Mouse (Mus musculus) heart, postnatal 0 days (tissue): Measurements from ENCODE around the gene Arglu1.

Experiments
- CTCF ChIP-seq: IDR thresholded peaks from 2 replicates; pipeline ENCODE4 v1.5.1; 2016; ENCODE audit warnings: antibody characterized with exemption, control low read depth, low read depth
- EP300 ChIP-seq: IDR thresholded peaks from 2 replicates; pipeline ENCODE4 v1.6.1; 2016; ENCODE audit warnings: antibody characterized with exemption, low read depth

DNA sequence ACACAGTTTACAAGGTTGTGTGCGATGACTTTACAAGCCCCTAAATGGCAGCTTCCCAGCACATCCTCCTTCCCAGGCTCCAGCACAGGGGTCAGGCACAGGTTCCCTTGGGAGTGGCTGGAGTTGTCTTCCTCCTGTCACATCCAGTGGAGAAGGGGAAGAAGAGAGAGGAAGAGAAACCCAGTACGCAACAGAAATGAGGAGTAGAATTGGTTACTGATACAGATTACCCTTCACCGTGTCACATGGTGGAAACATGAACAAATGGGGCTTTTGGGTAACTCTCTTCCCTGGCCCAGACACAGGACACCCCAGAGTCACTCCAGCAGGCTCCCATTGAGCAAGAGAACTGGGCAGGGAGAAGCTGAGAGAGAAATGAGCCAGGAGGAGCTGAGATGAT, 40.8 kb downstream of the Arglu1 start:
- TF ChIP-seq EP300 (no peak), CTCF (no peak)
